Mouse (Mus musculus) liver, embryonic 16.5 days (tissue): ENCODE measurements around the gene Shoc2. TPM values are rescaled to one million over a fixed set of nuclear protein-coding genes. Genes with fewer than 3 reads are reported as not detected.
A peak's percentile ranks its signal among the peaks of the same experiment; 100 is the strongest.

ENCODE experiments used
- ATAC-seq: fragments of 200-750 bp; cut with Nextera tagmentation; 2 replicates; pipeline ENCODE4 v1.8.0; 2017; ENCODE audit warnings: low read depth, mild to moderate bottlenecking, moderate number of reproducible peaks, moderate library complexity
- H3K27ac ChIP-seq: fragments of 300-500 bp; sonication (generic); 2 replicates; pipeline ENCODE4 v1.5.1; 2014; ENCODE audit warnings: mild to moderate bottlenecking, low read length
- H3K27me3 ChIP-seq: fragments of 300-500 bp; sonication (generic); 2 replicates; pipeline ENCODE4 v1.6.1; 2014; ENCODE audit warnings: low read depth, low read length, mixed read lengths; ENCODE audit not compliant: control insufficient read depth, insufficient read depth
- H3K36me3 ChIP-seq: fragments of 300-500 bp; sonication (generic); 2 replicates; pipeline ENCODE4 v1.6.1; 2014; ENCODE audit warnings: mild to moderate bottlenecking; ENCODE audit not compliant: control insufficient read depth, insufficient read depth
- H3K4me1 ChIP-seq: fragments of 300-500 bp; sonication (generic); 2 replicates; pipeline ENCODE4 v1.6.1; 2014; ENCODE audit warnings: low read depth, low read length, mixed read lengths; ENCODE audit not compliant: control insufficient read depth
- H3K4me2 ChIP-seq: fragments of 300-500 bp; sonication (generic); 2 replicates; pipeline ENCODE4 v1.6.1; 2014; ENCODE audit warnings: low read depth, low read length, mixed read lengths
- H3K4me3 ChIP-seq: fragments of 300-500 bp; sonication (generic); 2 replicates; pipeline ENCODE4 v1.5.1; 2014; ENCODE audit warnings: low read depth, mild to moderate bottlenecking, low read length
- H3K9ac ChIP-seq: fragments of 300-500 bp; sonication (generic); 2 replicates; pipeline ENCODE4 v1.6.1; 2014; ENCODE audit warnings: low read depth, low read length
- H3K9me3 ChIP-seq: fragments of 300-500 bp; sonication (generic); replicated peaks from 2 replicates; pipeline ENCODE4 v1.6.1; 2016; ENCODE audit warnings: low read length; ENCODE audit not compliant: control insufficient read depth
- WGBS: fragments of 180-500 bp; shearing (Covaris S2); extraction: QIAGEN DNeasy Blood & Tissue Kit; methylation state at CpG from one replicate; pipeline ENCODE4 v1.1.7; 2014; ENCODE audit not compliant: insufficient replicate concordance; 5-methylcytosine and 5-hydroxymethylcytosine counted together
- polyA plus RNA-seq: library from polyadenylated mRNA; unstranded; fragments of >200 nt; fragmentation: Nextera tagmentation; extraction: Ambion mirVana; gene quantifications from 2 replicates; pipeline ENCODE4 v1.2.1, GENCODE M21; 2015

Shoc2 gene
- polyA plus RNA-seq, 1 experiment from 2014 or later = 16.6 TPM

GRCm38 (mm10) chr19:54035100-54035499 lies 91.0 kb downstream of the Shoc2 start:
- Histone ChIP-seq H3K9ac (no peak overlapping the region), H3K4me1 (no peaks in the 10 kb centered on the region), H3K4me2 (no peak overlapping the region), H3K9me3 (no peaks in the 10 kb centered on the region), H3K27me3 (no peaks in the 10 kb centered on the region), H3K36me3 (peaks cover 6% of the 10 kb centered on the region), H3K4me3 (no peak overlapping the region), H3K27ac (no peak overlapping the region)
- WGBS = 85% methylated on average over 6 of the region's 6 CpGs
- no peak for ATAC-seq

DNA sequence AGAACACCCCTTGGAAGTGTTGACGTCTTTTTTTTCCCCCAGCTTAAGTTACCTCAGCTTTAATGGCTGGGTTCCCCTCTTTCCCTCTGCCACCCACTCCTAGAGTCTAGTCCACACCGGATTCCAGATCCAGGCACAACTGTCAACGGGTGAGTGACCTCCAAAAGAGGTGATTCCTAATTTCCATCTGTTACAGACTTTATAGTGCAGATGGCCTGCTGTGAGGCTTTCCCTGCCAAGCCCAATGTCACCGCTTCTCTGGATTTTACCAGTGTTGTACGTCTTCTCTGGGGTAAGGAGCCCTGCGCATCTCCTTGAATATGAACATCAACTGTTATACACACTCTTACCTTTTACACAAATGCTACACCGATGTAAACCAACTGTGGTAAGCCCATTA lies 95.3 kb downstream of the Shoc2 start:
- H3K27ac ChIP-seq = no peak overlapping the region

DNA sequence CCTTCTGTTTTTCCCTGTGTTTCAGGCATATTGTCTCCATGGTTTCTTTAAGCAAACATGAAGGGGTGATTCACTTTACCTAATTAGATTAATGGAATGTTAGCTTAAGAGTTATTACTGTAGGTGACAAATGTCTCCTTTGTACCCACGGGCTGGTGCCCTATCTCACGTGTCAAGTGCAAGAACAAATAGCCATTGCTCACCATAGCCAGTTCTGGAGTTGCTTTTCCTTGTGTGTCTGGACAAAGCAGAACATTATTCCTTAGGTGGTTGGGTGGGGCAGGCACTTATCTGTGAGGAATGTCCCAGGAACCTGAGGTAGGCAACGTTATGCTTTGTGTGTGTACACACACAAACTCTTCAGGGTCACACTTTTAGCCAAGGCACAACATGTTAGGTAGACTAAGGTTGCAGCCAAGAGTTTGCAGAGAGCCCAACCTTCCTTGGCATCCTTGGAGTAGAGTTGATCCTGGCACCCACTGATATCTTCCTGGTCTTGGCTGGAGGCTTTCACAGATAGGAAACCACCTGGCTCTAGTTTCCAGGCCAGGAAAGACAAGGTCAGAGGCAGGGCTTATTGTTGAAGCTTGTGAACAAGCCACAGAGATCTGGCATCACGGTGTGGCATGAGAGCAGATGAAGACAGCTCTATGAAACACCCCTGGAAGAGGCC lies 96.4 kb downstream of the Shoc2 start:
- no peak overlapping the region for H3K27ac ChIP-seq
- no peak for ATAC-seq

More for the DNA sequence above, 95.3 kb downstream of the Shoc2 start:
- Histone ChIP-seq H3K27me3 (peaks cover 15% of the 10 kb centered on the region), H3K9ac (no peak overlapping the region), H3K9me3 (no peaks in the 10 kb centered on the region), H3K4me2 (no peak overlapping the region), H3K4me1 (no peaks in the 10 kb centered on the region), H3K4me3 (no peak overlapping the region), H3K36me3 (no peaks in the 10 kb centered on the region; the same call in 1 of the 2 replicates)
- ATAC-seq = no peak
- 71% methylated on average over 7 of the region's 7 CpGs for WGBS

DNA sequence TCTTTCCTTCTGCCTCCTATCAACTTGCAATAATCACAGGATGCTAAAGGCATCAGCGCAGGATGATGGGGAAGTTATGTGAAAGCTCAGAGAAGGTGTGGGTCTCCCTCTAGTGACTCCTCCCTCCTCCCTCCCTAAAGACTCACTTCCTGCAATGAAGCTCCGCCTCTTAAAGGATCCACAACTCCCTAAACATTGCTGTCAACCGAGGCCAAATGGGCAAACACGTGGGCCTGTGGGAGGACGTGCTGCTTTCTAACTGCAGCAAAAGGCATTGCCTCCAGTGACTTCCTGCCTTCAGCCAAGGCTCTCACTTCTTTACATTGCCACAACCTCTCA lies 96.9 kb downstream of the Shoc2 start:
- H3K4me1 ChIP-seq = no peaks in the 10 kb centered on the region; the same call in 1 of the 2 replicates
- H3K27me3 ChIP-seq = peaks cover 31% of the 10 kb centered on the region
- no peak overlapping the region for H3K27ac ChIP-seq
- no peak overlapping the region for H3K4me2 ChIP-seq
- no peak overlapping the region for H3K9ac ChIP-seq
- no peaks in the 10 kb centered on the region; the same call in 1 of the 2 replicates for H3K36me3 ChIP-seq
- H3K9me3 ChIP-seq = no peaks in the 10 kb centered on the region
- 19% methylated on average over 5 of the region's 5 CpGs for WGBS
- no peak overlapping the region for H3K4me3 ChIP-seq
- ATAC-seq = no peak

More for the DNA sequence above, 96.4 kb downstream of the Shoc2 start:
- H3K36me3 ChIP-seq = no peaks in the 10 kb centered on the region; the same call in 1 of the 2 replicates
- no peak overlapping the region for H3K9ac ChIP-seq
- 37% methylated on average over 4 of the region's 4 CpGs for WGBS
- H3K4me2 ChIP-seq = no peak overlapping the region
- no peaks in the 10 kb centered on the region; the same call in 1 of the 2 replicates for H3K4me1 ChIP-seq
- H3K9me3 ChIP-seq = no peaks in the 10 kb centered on the region
- H3K4me3 ChIP-seq = no peak overlapping the region
- H3K27me3 ChIP-seq = peaks cover 26% of the 10 kb centered on the region

DNA sequence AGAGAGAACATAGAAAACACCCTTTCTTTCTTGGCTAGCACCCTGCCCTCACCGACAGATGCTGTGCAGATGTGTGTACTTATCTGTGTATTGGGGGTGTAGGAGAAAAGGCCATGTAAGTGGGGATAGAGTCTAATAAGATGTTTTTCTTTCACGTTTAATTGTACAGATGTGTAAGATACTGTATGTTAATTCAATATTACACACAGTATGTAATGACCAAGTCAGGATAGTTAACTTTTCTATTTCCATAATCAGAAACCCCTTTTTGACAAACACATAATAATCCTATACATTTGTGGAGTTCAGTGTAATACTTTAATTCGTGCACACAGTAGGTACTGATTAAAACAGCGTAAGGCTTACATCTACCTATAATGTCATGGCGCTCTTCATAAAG lies 99.7 kb downstream of the Shoc2 start, which contains the start of gene Adra2a:
Adra2a (plus strand) TSS at position 301 of the 400 bp plus-strand sequence.
- no peaks in the 10 kb centered on the region for H3K9me3 ChIP-seq
- peak within 1 kb of the TSS; percentile 52 for H3K4me3 ChIP-seq
- H3K27me3 ChIP-seq = peaks cover 59% of the 10 kb centered on the region
- H3K4me2 ChIP-seq = peak within 1 kb of the TSS; percentile 59
- H3K4me1 ChIP-seq = peaks cover 8% of the 10 kb centered on the region
- no peak within 1 kb of the TSS for H3K27ac ChIP-seq
- no peak for ATAC-seq
- H3K36me3 ChIP-seq = no peaks in the 10 kb centered on the region
- H3K9ac ChIP-seq = no peak within 1 kb of the TSS; the same call in 1 of the 2 replicates
- 60% methylated on average over 5 of the region's 5 CpGs for WGBS

DNA sequence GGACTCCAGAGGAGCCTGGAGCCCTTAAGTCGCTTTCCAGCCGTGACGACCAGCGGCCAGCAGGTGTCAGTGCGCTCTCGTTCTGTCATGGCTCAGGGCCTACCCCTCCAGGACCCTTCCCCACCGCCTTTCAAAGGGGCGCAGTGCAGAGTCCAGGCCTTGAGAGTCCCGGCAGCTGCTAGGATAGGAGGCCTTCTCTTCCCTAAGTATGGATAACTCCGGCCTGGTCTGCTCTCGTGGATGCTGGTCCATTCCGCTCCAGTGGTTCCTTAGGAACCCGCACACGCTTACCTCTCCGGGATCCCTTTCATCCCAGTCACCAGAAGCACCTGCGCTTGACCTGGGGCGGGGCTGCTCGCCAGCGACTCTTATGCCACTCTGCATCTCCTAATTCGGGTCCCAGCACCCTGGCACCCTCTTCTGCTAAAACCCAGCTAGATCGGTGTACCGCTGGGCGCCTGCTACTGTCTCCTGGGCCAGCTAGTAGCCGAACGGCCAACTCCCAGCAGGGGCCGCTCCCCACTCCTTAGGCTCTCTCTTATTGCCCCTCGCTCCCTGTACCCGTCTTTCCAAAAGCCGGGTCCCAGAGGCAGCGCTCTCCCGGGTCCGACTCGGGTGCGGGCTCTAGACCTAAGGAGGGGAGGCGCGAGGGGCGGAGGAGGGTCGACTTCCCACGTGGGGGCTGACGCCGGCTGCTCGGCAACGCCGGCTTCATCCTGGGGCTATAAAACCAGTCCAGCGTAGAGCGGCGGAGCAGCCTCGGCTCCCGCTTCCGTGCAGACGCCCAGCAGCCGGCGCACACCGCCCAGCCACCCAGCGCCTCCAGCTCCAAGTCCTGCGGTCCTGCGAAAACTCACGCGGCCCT lies 100.6 kb downstream of the Shoc2 start:
- Histone ChIP-seq H3K4me3 (peak overlapping the region; percentile 52), H3K9me3 (no peaks in the 10 kb centered on the region), H3K9ac (no peak overlapping the region; the same call in 1 of the 2 replicates), H3K27ac (no peak overlapping the region), H3K27me3 (peaks cover 68% of the 10 kb centered on the region), H3K36me3 (no peaks in the 10 kb centered on the region), H3K4me2 (peak overlapping the region; percentile 59), H3K4me1 (peaks cover 8% of the 10 kb centered on the region)
- peak; percentile 53 for ATAC-seq
- 1% methylated on average over 58 of the region's 59 CpGs for WGBS

DNA sequence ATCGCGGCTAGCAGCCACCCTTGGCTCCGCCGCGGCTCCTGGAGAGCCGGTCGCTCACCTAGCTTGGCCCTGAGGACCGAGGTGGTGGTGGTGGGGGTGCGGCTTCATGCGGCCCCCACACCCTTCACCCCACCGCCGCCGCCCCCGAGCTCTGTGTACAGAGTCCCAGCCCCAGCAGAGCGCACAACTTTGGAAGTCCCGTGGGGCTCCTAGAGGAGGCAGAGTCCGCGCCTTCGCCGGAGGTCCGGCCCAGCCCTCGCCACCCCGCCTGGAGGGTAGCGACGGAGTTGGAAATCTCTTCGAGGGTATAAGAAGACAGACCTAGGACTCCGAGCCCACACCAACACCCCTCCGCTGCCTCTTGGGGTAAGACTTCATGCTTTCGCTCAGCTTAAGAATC lies 101.3 kb downstream of the Shoc2 start:
- Histone ChIP-seq H3K4me3 (peak overlapping the region; percentile 52), H3K4me2 (peak overlapping the region; percentile 59), H3K9ac (no peak overlapping the region; the same call in 1 of the 2 replicates), H3K9me3 (no peaks in the 10 kb centered on the region), H3K4me1 (peaks cover 8% of the 10 kb centered on the region), H3K27ac (no peak overlapping the region), H3K27me3 (peaks cover 69% of the 10 kb centered on the region), H3K36me3 (no peaks in the 10 kb centered on the region)
- ATAC-seq = no peak
- WGBS = under 1% methylated on average over 29 of the region's 29 CpGs

- H3K36me3 ChIP-seq = no peaks in the 10 kb centered on the region
- 2% methylated on average over 55 of the region's 55 CpGs for WGBS
- H3K4me1 ChIP-seq = peaks cover 8% of the 10 kb centered on the region
- no peak for ATAC-seq
- peak overlapping the region; percentile 59 for H3K4me2 ChIP-seq
- H3K9ac ChIP-seq = no peak overlapping the region
- peaks cover 74% of the 10 kb centered on the region for H3K27me3 ChIP-seq
- no peak overlapping the region for H3K27ac ChIP-seq
- peak overlapping the region; percentile 52 for H3K4me3 ChIP-seq
- H3K9me3 ChIP-seq = no peaks in the 10 kb centered on the region
Measured at GRCm38 (mm10) chr19:54045931-54046683, 102.0 kb downstream of the Shoc2 start.
